8 mouse cellular contexts compared by ENCODE assay signal in the genomic region with DNA sequence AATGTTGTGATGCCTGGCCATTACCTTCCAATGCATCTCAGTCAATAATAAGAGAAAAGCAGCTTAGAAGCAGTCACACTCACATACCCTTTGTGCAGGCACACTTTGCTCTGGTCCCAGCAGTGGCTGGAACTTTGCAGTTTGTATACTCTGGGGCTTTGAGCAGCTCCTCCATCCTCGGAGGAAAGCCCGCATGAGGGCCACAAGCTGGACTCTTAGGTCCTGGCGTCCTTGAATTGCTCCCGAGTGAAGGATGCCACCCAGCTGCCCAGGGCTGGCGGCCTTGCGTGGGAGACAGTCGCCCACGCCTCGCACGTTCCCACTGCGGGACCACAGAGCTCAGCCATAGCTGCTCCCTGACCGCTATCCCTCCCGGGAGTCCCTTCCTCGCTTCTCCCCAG. TPM values are rescaled to one million over a fixed set of nuclear protein-coding genes. Genes with fewer than 3 reads are reported as not detected.
DNase-seq lines count a peak whose midpoint lies in the region; ATAC-seq lines count a peak whose summit lies in the region.

No protein-coding gene starts in this region.

- ATAC-seq in embryonic facial prominence, embryonic 12.5 days (ENCODE audit: insufficient number of reproducible peaks, insufficient read depth, low FRiP score, low TSS enrichment) = no peak
- peak; percentile 39 for ATAC-seq in heart, embryonic 16.5 days (replicated peaks; ENCODE audit: extremely low read depth, insufficient read depth, low FRiP score)
- peak; percentile 15; the same call in 1 of the 2 replicates for ATAC-seq in liver, embryonic 13.5 days (ENCODE audit: low read depth)

- H3K9ac ChIP-seq in embryonic facial prominence, embryonic 12.5 days = peak overlapping the region; percentile 46
- H3K9ac ChIP-seq in heart, embryonic 16.5 days (ENCODE audit: low read length) = peak overlapping the region; percentile 81
- peak overlapping the region; percentile 52 for H3K9ac ChIP-seq in liver, embryonic 13.5 days

- H3K9me3 ChIP-seq in embryonic facial prominence, embryonic 12.5 days = no peaks in the 10 kb centered on the region
- H3K9me3 ChIP-seq in heart, embryonic 16.5 days (replicated peaks; ENCODE audit: control insufficient read depth, low read length) = no peaks in the 10 kb centered on the region
- no peaks in the 10 kb centered on the region for H3K9me3 ChIP-seq in liver, embryonic 13.5 days (replicated peaks)

- peak; percentile 2 for DNase-seq in left cerebral cortex, postnatal 4 days
- no peak for DNase-seq in left cerebral cortex, postnatal 14 days (ENCODE audit: low spot score in 2 of 2)
- no peak for DNase-seq in liver, embryonic 13.5 days
- peak; percentile 18 for DNase-seq in right cerebral cortex, postnatal 4 days
- no peak for DNase-seq in spleen, adult 12 weeks (ENCODE audit: low spot score)
- DNase-seq in spleen, postnatal 10 days (ENCODE audit: low spot score in 2 of 2) = no peak

- intact Hi-C loops in left cerebral cortex, postnatal 4 days (cut with DNase I) = loop anchor here (10.0 kb wide), 1 partner anchor 190 kb away; no protein-coding TSS in a partner anchor
- intact Hi-C loops in left cerebral cortex, postnatal 14 days (cut with DNase I) = loop anchor here (5.0 to 10.0 kb wide), 2 partner anchors 72 to 190 kb away; a partner anchor contains a TSS

- 8% methylated on average over 14 of the region's 14 CpGs for WGBS in embryonic facial prominence, embryonic 12.5 days
- 4% methylated on average over 14 of the region's 14 CpGs for WGBS in heart, embryonic 16.5 days
- WGBS in liver, embryonic 13.5 days (ENCODE audit: insufficient replicate concordance) = 14% methylated on average over 14 of the region's 14 CpGs

- H3K27ac ChIP-seq in embryonic facial prominence, embryonic 12.5 days = no peak overlapping the region
- H3K27ac ChIP-seq in heart, embryonic 16.5 days (ENCODE audit: low read length) = peak overlapping the region; percentile 81
- H3K27ac ChIP-seq in liver, embryonic 13.5 days = no peak overlapping the region

- peaks cover 4% of the 10 kb centered on the region; the same call in 1 of the 2 replicates for H3K4me1 ChIP-seq in embryonic facial prominence, embryonic 12.5 days
- H3K4me1 ChIP-seq in heart, embryonic 16.5 days (ENCODE audit: control insufficient read depth, insufficient read depth, low read length) = peaks cover 17% of the 10 kb centered on the region
- peaks cover 13% of the 10 kb centered on the region for H3K4me1 ChIP-seq in liver, embryonic 13.5 days (replicated peaks)

- peak overlapping the region; percentile 72 for H3K4me2 ChIP-seq in embryonic facial prominence, embryonic 12.5 days (replicated peaks)
- H3K4me2 ChIP-seq in heart, embryonic 16.5 days (ENCODE audit: low read depth, low read length) = peak overlapping the region; percentile 88
- peak overlapping the region; percentile 64 for H3K4me2 ChIP-seq in liver, embryonic 13.5 days

- no peaks in the 10 kb centered on the region for H3K36me3 ChIP-seq in embryonic facial prominence, embryonic 12.5 days
- H3K36me3 ChIP-seq in heart, embryonic 16.5 days (ENCODE audit: control insufficient read depth, insufficient read depth) = no peaks in the 10 kb centered on the region
- H3K36me3 ChIP-seq in liver, embryonic 13.5 days = no peaks in the 10 kb centered on the region

- peaks cover 10% of the 10 kb centered on the region; the same call in 1 of the 2 replicates for H3K27me3 ChIP-seq in embryonic facial prominence, embryonic 12.5 days
- no peaks in the 10 kb centered on the region for H3K27me3 ChIP-seq in heart, embryonic 16.5 days (ENCODE audit: control insufficient read depth, insufficient read depth, low read length)
- H3K27me3 ChIP-seq in liver, embryonic 13.5 days = peaks cover 4% of the 10 kb centered on the region; the same call in 1 of the 2 replicates

- peak overlapping the region; percentile 39 for H3K4me3 ChIP-seq in embryonic facial prominence, embryonic 12.5 days
- peak overlapping the region; percentile 69 for H3K4me3 ChIP-seq in heart, embryonic 16.5 days (ENCODE audit: low read length)
- peak overlapping the region; percentile 51 for H3K4me3 ChIP-seq in liver, embryonic 13.5 days (replicated peaks)

RNA-seq across cellular contexts. Expression of a gene that starts 0.9 kb away (rescaled TPM):
- 100 to 1,000 TPM; 138 to 165 TPM for total RNA-seq in left cerebral cortex, postnatal 4 days (2021)
- total RNA-seq in left cerebral cortex, postnatal 14 days (2021) = 10 to 100 TPM; 77.6 to 78.0 TPM
- 5.3 and 6.3 TPM in 2 replicates for polyA plus RNA-seq in embryonic facial prominence, embryonic 12.5 days (2016; fragmentation: Nextera tagmentation; extraction: Ambion mirVana)
- polyA plus RNA-seq in heart, embryonic 16.5 days (2015; fragmentation: Nextera tagmentation; extraction: Ambion mirVana) = 42.7 and 43.7 TPM in 2 replicates
- 5.8 and 7.2 TPM in 2 replicates for polyA plus RNA-seq in liver, embryonic 13.5 days (2015; fragmentation: Nextera tagmentation; extraction: Ambion mirVana)

Comparison
In these comparisons a context has a peak if more than half of its experiments do, and no peak if none do; other contexts are left out.
1. DNase-seq: peak in left cerebral cortex, postnatal 4 days (single experiment) and right cerebral cortex, postnatal 4 days (single experiment); none in left cerebral cortex, postnatal 14 days (0 of 2), liver, embryonic 13.5 days (single experiment), spleen, adult 12 weeks (single experiment) and spleen, postnatal 10 days (0 of 2).
2. Peak in every context shown above with its lines, with median percentiles within 50 percentile points of each other: H3K4me2 ChIP-seq, H3K4me3 ChIP-seq and H3K9ac ChIP-seq.